In the genomic region with DNA sequence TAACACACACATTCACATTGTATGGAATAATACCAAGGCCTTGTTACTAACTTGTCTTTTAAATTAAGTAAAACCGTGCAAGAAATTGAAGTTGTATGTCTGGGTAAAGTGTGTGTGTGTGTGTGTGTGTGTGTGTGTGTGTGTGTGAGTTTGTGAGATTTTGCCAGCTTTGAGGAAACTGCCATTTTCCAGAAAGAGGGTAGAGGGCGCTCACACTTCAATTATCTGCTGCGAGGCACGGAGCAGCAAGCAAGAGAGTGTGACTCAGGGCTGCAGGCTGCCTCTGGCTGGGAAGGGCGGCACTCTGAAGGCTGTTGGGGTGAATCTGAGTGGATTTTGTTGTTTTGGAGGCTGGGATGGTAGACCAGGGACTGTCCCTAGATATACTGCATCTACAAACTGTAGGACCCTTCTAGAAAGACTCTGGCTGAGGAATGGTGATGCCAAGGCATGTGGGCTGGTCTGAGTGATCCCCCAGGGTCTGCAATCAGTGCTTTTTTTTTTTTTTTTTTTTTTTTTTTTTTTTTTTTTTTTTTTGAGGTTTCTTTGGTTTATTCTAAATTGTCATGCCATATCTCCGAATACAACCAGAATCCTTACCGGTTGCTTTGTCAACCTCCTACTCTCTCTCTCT, we compare ENCODE assay signal across 8 mouse cellular contexts. TPM values are rescaled to one million over a fixed set of nuclear protein-coding genes. Genes with fewer than 3 reads are reported as not detected.
A peak's percentile ranks its signal among the peaks of the same experiment; 100 is the strongest.
DNase-seq lines count a peak whose midpoint lies in the region; ATAC-seq and TF ChIP-seq lines count a peak whose summit lies in the region.

No protein-coding gene starts in this region.

- H3K4me2 ChIP-seq in midbrain, postnatal 0 days (ENCODE audit: low read depth, low read length, poor library complexity, severe bottlenecking), result no peak overlapping the region

- peak; percentile 96 for TF ChIP-seq CTCF in midbrain, postnatal 0 days (IDR thresholded peaks at IDR 0.05)

- peak; percentile 62 for DNase-seq in right cerebral cortex, adult 18-20 months
- DNase-seq in right cerebral cortex, postnatal 36 days (ENCODE audit: low spot score in 2 of 2), result no peak
- peak; percentile 83 for DNase-seq in adrenal gland, postnatal 14 days
- peak; percentile 42 for DNase-seq in fibroblast of lung, adult 2 months (ENCODE audit: low read depth)
- peak; percentile 76 for DNase-seq in limb, embryonic 10.5 days (ENCODE audit: low spot score)
- DNase-seq in midbrain, postnatal 0 days (ENCODE audit: low spot score), result peak; percentile 84

- peak; percentile 50 for ATAC-seq in inflammation-experienced regulatory T-cells, adult 6 months
- ATAC-seq in midbrain, postnatal 0 days (ENCODE audit: low FRiP score), result peak; percentile 78; the same call in 1 of the 2 replicates
- no peak for ATAC-seq in erythroid progenitor cell, adult 5-6 weeks (replicated peaks; ENCODE audit: low FRiP score, poor library complexity, severe bottlenecking)

- no peak overlapping the region for H3K4me3 ChIP-seq in limb, embryonic 10.5 days
- H3K4me3 ChIP-seq in midbrain, postnatal 0 days (ENCODE audit: low read depth, low read length), result no peak overlapping the region

- WGBS in limb, embryonic 10.5 days, result 13% methylated on average over 7 of the region's 7 CpGs
- WGBS in midbrain, postnatal 0 days, result 6% methylated on average over 7 of the region's 7 CpGs

- peaks cover 7% of the 10 kb centered on the region; the same call in 1 of the 2 replicates for H3K4me1 ChIP-seq in limb, embryonic 10.5 days
- no peaks in the 10 kb centered on the region for H3K4me1 ChIP-seq in midbrain, postnatal 0 days (ENCODE audit: insufficient read depth, low read length)

- no peak overlapping the region for H3K27ac ChIP-seq in limb, embryonic 10.5 days
- H3K27ac ChIP-seq in midbrain, postnatal 0 days (ENCODE audit: low read depth, low read length), result no peak overlapping the region

- H3K36me3 ChIP-seq in limb, embryonic 10.5 days, result 0 out of 2 replicates have a peak, but pooled peaks cover 3% of the 10 kb centered on the region
- no peaks in the 10 kb centered on the region for H3K36me3 ChIP-seq in midbrain, postnatal 0 days (ENCODE audit: insufficient read depth, low read length)

- H3K27me3 ChIP-seq in limb, embryonic 10.5 days (ENCODE audit: low read depth, poor library complexity, severe bottlenecking), result peaks cover 24% of the 10 kb centered on the region
- H3K27me3 ChIP-seq in midbrain, postnatal 0 days (ENCODE audit: insufficient read depth, low read length), result 0 out of 2 replicates have a peak, but pooled peaks cover 12% of the 10 kb centered on the region

- H3K9ac ChIP-seq in midbrain, postnatal 0 days (replicated peaks; ENCODE audit: low read length, poor library complexity, severe bottlenecking), result no peak overlapping the region

- no peaks in the 10 kb centered on the region for H3K9me3 ChIP-seq in limb, embryonic 10.5 days (replicated peaks)
- no peaks in the 10 kb centered on the region for H3K9me3 ChIP-seq in midbrain, postnatal 0 days (ENCODE audit: low read length)

RNA-seq across cellular contexts. Expression of a gene that starts 39.9 kb away (rescaled TPM):
- 85.8 and 96.7 TPM in 2 replicates for total RNA-seq in adrenal gland, postnatal 14 days (2021)
- 10 to 100 TPM; 22.0 to 43.9 (median 37.8) TPM for polyA plus RNA-seq in inflammation-experienced regulatory T-cells, adult 6 months (2017; shearing (Covaris generic))
- polyA plus RNA-seq in limb, embryonic 10.5 days (2016; fragmentation: Nextera tagmentation; extraction: Ambion mirVana), result 26.3 and 33.5 TPM in 2 replicates
- 34.4 and 34.7 TPM in 2 replicates for total RNA-seq in midbrain, postnatal 0 days (2014; rRNA removed)
- polyA plus RNA-seq in midbrain, postnatal 0 days (2015; fragmentation: Nextera tagmentation; extraction: Ambion mirVana), result 27.1 and 27.2 TPM in 2 replicates
- total RNA-seq in erythroid progenitor cell, adult 5-6 weeks (2015; ENCODE audit: low replicate concordance), result 17.6 and 21.6 TPM in 2 replicates
- total RNA-seq in erythroid progenitor cell, adult 5-6 weeks (2017; ENCODE audit: low replicate concordance), result 34.1 and 40.8 TPM in 2 replicates

Comparison
In these comparisons a context has a peak if more than half of its experiments do, and no peak if none do; other contexts are left out.
1. DNase-seq: peak in right cerebral cortex, adult 18-20 months (single experiment), adrenal gland, postnatal 14 days (single experiment), fibroblast of lung, adult 2 months (single experiment), limb, embryonic 10.5 days (single experiment) and midbrain, postnatal 0 days (single experiment); none in right cerebral cortex, postnatal 36 days (0 of 2).